Mouse (Mus musculus) adrenal gland, postnatal 10 days (tissue): ENCODE data around the gene Zglp1. TPM values are rescaled to one million over a fixed set of nuclear protein-coding genes. Genes with fewer than 3 reads are reported as not detected.
A peak's percentile ranks its signal among the peaks of the same experiment; 100 is the strongest.
"Not testable (repeated sequence)": the region's sequence is repeated elsewhere in the genome, so short reads cannot be mapped to it uniquely, and the experiment has no call there.

Source experiments
- DNase-seq: peaks from one replicate; pipeline ENCODE4 v3.0.0; 2021; ENCODE audit warnings: mixed read lengths
- total RNA-seq, 2 experiments: library from RNA; stranded (reverse); gene quantifications; 2 replicates each; pipeline ENCODE4 v1.2.3; 2021

The Zglp1 gene
- total RNA-seq, 2 experiments from 2014 or later: not detected

DNA sequence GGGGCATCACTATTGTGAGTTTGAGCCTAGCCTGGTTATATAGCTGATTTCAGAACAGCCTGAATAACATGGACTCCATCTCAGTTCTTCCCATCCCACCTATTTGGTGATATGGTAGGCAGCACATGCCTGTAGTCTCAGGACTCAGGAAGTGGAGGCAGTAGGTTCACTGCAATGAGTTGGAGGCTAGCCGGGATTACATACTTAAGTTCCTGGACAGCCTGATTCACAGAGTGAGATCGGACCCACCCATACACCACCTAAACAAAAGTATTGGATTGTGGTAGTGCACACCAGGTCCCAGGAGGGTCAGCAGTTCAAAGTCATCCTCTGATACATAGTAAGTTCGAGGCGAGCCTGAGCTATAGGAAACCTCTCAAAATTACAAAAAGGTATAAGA, 5.7 kb upstream of the Zglp1 start:
- DNase-seq: no peak

GRCm38 (mm10) chr9:21062928-21063327, 4.0 kb downstream of the Zglp1 start:
- no peak for DNase-seq

DNA sequence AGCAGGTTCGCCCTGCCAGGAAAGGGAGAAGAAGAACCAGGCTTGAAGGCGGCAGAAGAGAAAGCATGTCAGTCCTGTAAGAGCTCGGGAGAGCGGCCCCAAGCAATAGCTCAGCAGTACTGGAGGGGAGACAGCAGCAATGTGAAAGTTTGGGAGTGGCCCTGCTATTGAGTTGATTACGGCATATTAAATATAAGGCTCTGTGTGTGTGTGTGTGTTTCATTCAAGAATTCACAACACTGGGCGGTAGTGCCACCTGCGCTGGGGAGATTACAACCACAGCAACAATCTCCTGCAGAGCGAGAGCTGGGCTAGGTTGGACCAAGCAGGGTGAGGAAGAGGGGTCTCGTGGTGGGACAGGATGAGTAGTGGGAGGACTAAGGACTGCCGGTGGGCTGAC, 15.3 kb downstream of the Zglp1 start:
- DNase-seq: no peak

- no peak for DNase-seq
Measured at GRCm38 (mm10) chr9:21045235-21045634, 21.7 kb downstream of the Zglp1 start.

GRCm38 (mm10) chr9:21044785-21045184, 22.1 kb downstream of the Zglp1 start:
- DNase-seq: not testable (repeated sequence)

DNA sequence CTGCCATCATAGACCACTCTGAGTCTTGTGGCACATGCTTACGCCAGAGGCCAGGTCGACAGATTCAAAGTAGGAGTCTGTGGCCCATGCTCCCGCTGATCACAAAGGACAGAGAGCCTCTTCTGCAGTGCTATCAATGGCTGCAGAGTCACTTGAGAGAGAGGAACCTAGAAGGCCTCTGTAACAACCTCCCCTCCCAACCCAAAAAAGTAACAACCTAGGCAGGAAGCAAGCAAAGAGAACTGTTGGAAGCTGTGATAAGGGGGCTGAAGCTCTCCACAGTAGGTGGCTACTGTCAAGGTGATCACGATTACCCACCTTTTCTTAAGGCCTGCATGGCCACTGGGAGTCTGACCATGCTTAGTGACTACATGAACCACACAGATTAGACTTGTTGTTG, 23.3 kb downstream of the Zglp1 start:
- DNase-seq: no peak

- no peak for DNase-seq
Measured at GRCm38 (mm10) chr9:21041308-21041707, 25.6 kb downstream of the Zglp1 start.

DNA sequence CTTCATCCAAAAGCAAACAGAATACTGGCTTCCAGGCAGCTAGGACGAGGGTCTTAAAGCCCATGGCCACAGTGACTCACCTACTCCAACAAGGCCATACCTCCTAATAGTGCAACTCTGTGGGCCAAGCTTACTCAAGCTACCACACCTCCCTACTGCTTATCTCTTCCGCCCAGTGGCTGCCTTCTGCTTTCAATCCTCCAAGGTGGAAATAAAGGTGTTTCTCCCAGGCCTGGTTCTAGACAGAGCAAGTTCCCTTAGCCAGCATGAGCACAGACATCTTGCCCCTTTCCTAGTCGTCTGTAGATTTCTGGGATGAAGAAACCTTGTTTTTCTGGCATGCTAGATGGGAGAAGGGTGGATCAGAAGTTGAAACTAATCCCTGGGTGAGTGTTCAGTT, 27.1 kb downstream of the Zglp1 start:
- DNase-seq: no peak

GRCm38 (mm10) chr9:21037481-21037891, 29.4 kb downstream of the Zglp1 start:
- peak; percentile 59 for DNase-seq

- no peak for DNase-seq
Measured at GRCm38 (mm10) chr9:21036666-21037065, 30.2 kb downstream of the Zglp1 start.

DNA sequence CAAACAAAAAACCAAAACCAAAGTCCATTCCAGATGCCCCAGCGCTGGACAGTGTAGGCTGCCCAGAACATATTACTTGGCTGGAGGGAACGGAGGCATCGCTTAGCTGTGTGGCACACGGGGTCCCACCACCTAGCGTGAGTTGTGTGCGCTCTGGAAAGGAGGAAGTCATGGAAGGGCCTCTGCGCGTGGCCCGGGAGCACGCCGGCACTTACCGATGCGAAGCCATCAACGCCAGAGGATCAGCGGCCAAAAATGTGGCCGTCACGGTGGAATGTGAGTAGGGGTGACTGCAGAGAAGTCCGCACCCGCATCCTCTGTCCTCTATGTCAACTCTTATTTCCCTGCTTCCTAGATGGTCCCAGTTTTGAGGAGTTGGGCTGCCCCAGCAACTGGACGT, 30.7 kb downstream of the Zglp1 start:
- no peak for DNase-seq

- no peak for DNase-seq
Measured at GRCm38 (mm10) chr9:21035586-21035985, 31.3 kb downstream of the Zglp1 start.

DNA sequence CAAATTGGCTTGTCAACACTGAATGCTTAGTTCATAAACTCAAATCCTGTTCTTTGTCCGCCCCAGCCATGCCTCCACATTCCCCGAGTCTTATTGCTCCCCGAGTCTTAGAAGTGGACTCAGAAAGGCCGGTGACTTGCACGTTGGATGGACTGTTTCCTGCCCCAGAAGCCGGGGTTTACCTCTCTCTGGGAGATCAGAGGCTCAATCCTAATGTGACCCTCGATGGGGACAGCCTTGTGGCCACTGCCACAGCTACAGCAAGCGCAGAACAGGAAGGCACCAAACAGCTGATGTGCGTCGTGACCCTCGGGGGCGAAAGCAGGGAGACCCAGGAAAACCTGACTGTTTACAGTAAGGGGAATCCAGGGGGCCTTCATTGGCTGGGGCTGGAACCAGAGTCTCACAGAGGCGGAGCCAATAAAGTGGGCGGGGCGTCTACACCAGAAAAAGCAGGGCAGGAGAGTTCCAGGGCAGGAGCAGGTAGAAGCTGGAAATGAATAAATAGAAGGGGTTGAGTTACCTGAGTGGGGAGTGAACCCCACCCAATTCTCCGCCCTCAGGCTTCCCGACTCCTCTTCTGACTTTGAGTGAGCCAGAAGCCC, 32.3 kb downstream of the Zglp1 start:
- DNase-seq: no peak

DNA sequence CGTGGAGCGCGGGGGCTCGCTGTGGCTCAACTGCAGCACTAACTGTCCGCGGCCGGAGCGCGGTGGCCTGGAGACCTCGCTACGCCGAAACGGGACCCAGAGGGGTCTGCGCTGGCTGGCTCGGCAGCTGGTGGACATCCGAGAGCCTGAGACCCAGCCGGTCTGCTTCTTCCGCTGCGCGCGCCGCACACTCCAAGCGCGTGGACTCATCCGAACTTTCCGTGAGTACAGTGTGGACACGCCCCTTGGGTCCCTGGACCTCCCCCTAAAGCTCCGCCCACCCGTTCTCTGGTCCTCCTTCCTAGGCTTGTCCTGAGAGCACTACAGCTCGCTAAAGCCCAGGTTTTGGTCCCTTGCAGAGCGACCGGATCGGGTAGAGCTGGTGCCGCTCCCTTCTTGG, 33.8 kb downstream of the Zglp1 start:
- DNase-seq: peak; percentile 93

- DNase-seq: no peak
Measured at GRCm38 (mm10) chr9:21032491-21032890, 34.4 kb downstream of the Zglp1 start.

- DNase-seq: peak; percentile 34
Measured at GRCm38 (mm10) chr9:21031896-21032351, 35.0 kb downstream of the Zglp1 start, which contains the start of gene Icam5. Icam5 (plus strand) TSS chr9:21032073.

- DNase-seq: peak; percentile 68
Measured at GRCm38 (mm10) chr9:21031251-21031895, 35.5 kb downstream of the Zglp1 start.

- peak; percentile 89 for DNase-seq
Measured at GRCm38 (mm10) chr9:21030781-21031250, 36.1 kb downstream of the Zglp1 start.

- no peak for DNase-seq
Measured at GRCm38 (mm10) chr9:21030055-21030600, 36.8 kb downstream of the Zglp1 start.

DNA sequence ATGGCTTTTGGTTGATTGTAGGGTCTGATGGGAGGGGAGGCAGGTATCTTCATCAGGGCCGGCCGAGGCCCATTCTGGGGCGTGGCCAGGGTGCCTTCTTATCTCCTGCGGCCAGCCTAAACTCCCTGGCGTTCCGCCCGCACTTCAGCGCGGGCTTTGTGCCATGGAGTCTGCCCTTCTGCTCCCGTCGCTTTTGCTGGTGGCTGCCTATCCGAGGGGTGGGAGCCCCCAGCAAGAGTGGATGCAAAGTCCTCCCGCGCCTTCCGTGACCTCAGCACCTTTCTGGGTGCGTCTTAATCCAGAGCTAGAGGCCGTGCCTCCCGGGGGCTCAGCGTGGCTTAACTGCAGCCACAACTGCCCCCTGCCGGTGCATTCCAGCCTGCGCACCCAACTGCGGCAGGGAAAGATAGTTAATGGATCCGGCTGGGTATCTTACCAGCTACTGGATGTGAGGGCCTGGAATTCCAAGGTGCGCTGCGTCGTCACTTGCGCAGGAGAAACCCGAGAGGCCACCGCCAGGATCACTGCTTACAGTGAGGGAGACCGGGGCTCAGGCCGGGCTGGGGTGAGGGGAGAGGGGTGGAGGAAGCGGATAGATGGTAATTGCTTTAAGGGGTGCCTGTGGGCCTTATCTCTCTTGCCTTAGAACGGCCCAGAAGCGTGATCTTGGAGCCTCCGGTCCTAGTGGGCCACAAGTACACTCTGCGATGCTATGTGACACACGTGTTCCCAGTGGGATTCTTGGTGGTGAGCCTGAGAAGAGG, 37.4 kb downstream of the Zglp1 start, which contains the start of gene Icam4:
TSS of gene Icam4 (plus strand) at position 83 of the 764 bp plus-strand sequence.
- DNase-seq: peak; percentile 90

GRCm38 (mm10) chr9:21028560-21029110, 38.3 kb downstream of the Zglp1 start:
- no peak for DNase-seq

DNA sequence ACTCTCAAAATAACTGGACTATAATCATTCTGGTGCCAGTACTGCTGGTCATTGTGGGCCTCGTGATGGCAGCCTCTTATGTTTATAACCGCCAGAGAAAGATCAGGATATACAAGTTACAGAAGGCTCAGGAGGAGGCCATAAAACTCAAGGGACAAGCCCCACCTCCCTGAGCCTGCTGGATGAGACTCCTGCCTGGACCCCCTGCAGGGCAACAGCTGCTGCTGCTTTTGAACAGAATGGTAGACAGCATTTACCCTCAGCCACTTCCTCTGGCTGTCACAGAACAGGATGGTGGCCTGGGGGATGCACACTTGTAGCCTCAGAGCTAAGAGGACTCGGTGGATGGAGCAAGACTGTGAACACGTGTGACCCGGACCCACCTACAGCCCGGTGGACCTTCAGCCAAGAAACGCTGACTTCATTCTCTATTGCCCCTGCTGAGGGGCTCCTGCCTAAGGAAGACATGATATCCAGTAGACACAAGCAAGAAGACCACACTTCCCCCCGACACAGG, 39.1 kb downstream of the Zglp1 start:
- DNase-seq: no peak
